Mouse (Mus musculus) heart, postnatal 0 days (tissue): ENCODE data around the gene Susd3.

Experiments
- CTCF ChIP-seq: IDR thresholded peaks from 2 replicates; pipeline ENCODE4 v1.5.1; 2016; ENCODE audit warnings: antibody characterized with exemption, control low read depth, low read depth
- EP300 ChIP-seq: IDR thresholded peaks from 2 replicates; pipeline ENCODE4 v1.6.1; 2016; ENCODE audit warnings: antibody characterized with exemption, low read depth

- no peak for TF ChIP-seq CTCF
- no peak for TF ChIP-seq EP300
These were observed 46.0 kb downstream of the Susd3 start for GRCm38 (mm10) chr13:49202556-49202955.
